Comparison of ENCODE assay signal across 17 mouse cellular contexts in the genomic region with DNA sequence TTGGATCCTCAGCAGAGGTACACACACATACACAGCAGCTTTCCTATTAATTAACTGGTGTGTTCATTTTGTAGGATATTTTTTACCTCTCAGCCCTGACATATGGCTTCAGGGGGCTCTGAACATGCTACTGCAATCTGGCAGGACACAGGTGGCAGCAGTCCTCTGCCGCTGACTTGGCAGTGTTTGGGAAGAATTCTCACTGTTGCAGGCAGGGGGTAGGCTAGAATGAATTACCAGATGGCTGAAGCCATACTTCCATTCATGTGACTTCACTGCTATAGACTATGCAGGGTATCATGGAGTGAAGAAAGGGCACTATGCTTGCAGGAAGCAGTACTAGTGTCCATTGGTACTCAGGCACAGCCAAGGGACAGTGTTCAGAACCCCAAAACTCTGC.
DNase-seq lines count a peak whose midpoint lies in the region; ATAC-seq and TF ChIP-seq lines count a peak whose summit lies in the region.
"Had no signal": no experiment of that assay in that cellular context is flagged by ENCODE, and none has a peak within 500 bp of the region (broad histone marks: within the 10 kb centered on the region; RNA-seq: fewer than 3 reads in every experiment).

No protein-coding gene starts in this region.

- no peak overlapping the region for H3K4me2 ChIP-seq in hindbrain, embryonic 15.5 days
- H3K4me2 ChIP-seq in hindbrain, embryonic 11.5 days (replicated peaks; ENCODE audit: low read depth, low read length) = no peak overlapping the region
- no peak overlapping the region for H3K4me2 ChIP-seq in forebrain, postnatal 0 days (ENCODE audit: low read depth)
- H3K4me2 ChIP-seq: heart, embryonic 11.5 days; limb, embryonic 13.5 days; midbrain, embryonic 15.5 days had no signal

- H3K9ac ChIP-seq in hindbrain, embryonic 15.5 days = no peak overlapping the region
- H3K9ac ChIP-seq in hindbrain, embryonic 11.5 days (ENCODE audit: low read depth, low read length) = no peak overlapping the region
- no peak overlapping the region for H3K9ac ChIP-seq in forebrain, postnatal 0 days
- H3K9ac ChIP-seq: limb, embryonic 13.5 days; liver, embryonic 14.5 days; midbrain, embryonic 15.5 days had no signal

- TF ChIP-seq CTCF in forebrain, postnatal 0 days (IDR thresholded peaks at IDR 0.05; ENCODE audit: low read depth) = no peak

- WGBS in hindbrain, embryonic 15.5 days = 27% methylated on average over 1 of the region's 1 CpGs
- WGBS in hindbrain, embryonic 11.5 days = 48% methylated on average over 1 of the region's 1 CpGs
- 58% methylated on average over 1 of the region's 1 CpGs for WGBS in forebrain, postnatal 0 days

- no peak overlapping the region for H3K4me3 ChIP-seq in hindbrain, embryonic 15.5 days
- no peak overlapping the region for H3K4me3 ChIP-seq in hindbrain, embryonic 11.5 days (ENCODE audit: low read depth, low read length)
- H3K4me3 ChIP-seq in forebrain, postnatal 0 days (ENCODE audit: low read depth, low read length) = no peak overlapping the region
- H3K4me3 ChIP-seq: erythroblast, embryonic 14.5 days; limb, embryonic 13.5 days; midbrain, embryonic 15.5 days had no signal

- no peaks in the 10 kb centered on the region for H3K4me1 ChIP-seq in hindbrain, embryonic 15.5 days (replicated peaks)
- no peaks in the 10 kb centered on the region for H3K4me1 ChIP-seq in hindbrain, embryonic 11.5 days (replicated peaks; ENCODE audit: control insufficient read depth, insufficient read depth, low read length)
- no peaks in the 10 kb centered on the region for H3K4me1 ChIP-seq in forebrain, postnatal 0 days (ENCODE audit: insufficient read depth)
- H3K4me1 ChIP-seq: limb, embryonic 13.5 days; midbrain, embryonic 15.5 days had no signal

- DNase-seq in hindbrain, embryonic 11.5 days (ENCODE audit: low spot score) = no peak
- DNase-seq in cerebellum, adult 11 months = peak; percentile 85
- DNase-seq in cerebellum, adult 8-10 months = peak; percentile 84
- DNase-seq in forebrain, postnatal 0 days = no peak
- DNase-seq in urinary bladder, postnatal 36 days (ENCODE audit: low spot score in 2 of 2) = no peak
- no peak for DNase-seq in kidney, postnatal 25 days
- DNase-seq: adrenal gland, postnatal 25 days; heart, postnatal 36 days; layer of hippocampus, adult 9-11 months; right cerebral cortex, adult 18-20 months had no signal

- ATAC-seq in hindbrain, embryonic 15.5 days (ENCODE audit: low FRiP score, low read depth) = peak; percentile 72
- ATAC-seq in hindbrain, embryonic 11.5 days (ENCODE audit: low FRiP score) = no peak
- peak; percentile 27; the same call in 1 of the 2 replicates for ATAC-seq in forebrain, postnatal 0 days
- ATAC-seq: intestine, embryonic 16.5 days; midbrain, embryonic 15.5 days had no signal

- no peaks in the 10 kb centered on the region for H3K9me3 ChIP-seq in hindbrain, embryonic 15.5 days
- no peaks in the 10 kb centered on the region for H3K9me3 ChIP-seq in hindbrain, embryonic 11.5 days (ENCODE audit: control insufficient read depth, low read length)
- no peaks in the 10 kb centered on the region for H3K9me3 ChIP-seq in forebrain, postnatal 0 days (ENCODE audit: low read length)
- H3K9me3 ChIP-seq: limb, embryonic 13.5 days; midbrain, embryonic 15.5 days had no signal

- H3K27me3 ChIP-seq in hindbrain, embryonic 15.5 days = no peaks in the 10 kb centered on the region
- no peaks in the 10 kb centered on the region for H3K27me3 ChIP-seq in hindbrain, embryonic 11.5 days (ENCODE audit: control insufficient read depth, insufficient read depth, low read length)
- no peaks in the 10 kb centered on the region for H3K27me3 ChIP-seq in forebrain, postnatal 0 days (ENCODE audit: insufficient read depth, low read length)
- H3K27me3 ChIP-seq: limb, embryonic 13.5 days; midbrain, embryonic 15.5 days had no signal

- H3K36me3 ChIP-seq in hindbrain, embryonic 15.5 days = no peaks in the 10 kb centered on the region
- H3K36me3 ChIP-seq in hindbrain, embryonic 11.5 days (ENCODE audit: control insufficient read depth, insufficient read depth, low read length) = no peaks in the 10 kb centered on the region
- no peaks in the 10 kb centered on the region for H3K36me3 ChIP-seq in forebrain, postnatal 0 days (ENCODE audit: insufficient read depth)
- H3K36me3 ChIP-seq: limb, embryonic 13.5 days; midbrain, embryonic 15.5 days had no signal

- H3K27ac ChIP-seq in hindbrain, embryonic 15.5 days (replicated peaks) = no peak overlapping the region
- H3K27ac ChIP-seq in hindbrain, embryonic 11.5 days (ENCODE audit: low read depth, low read length) = no peak overlapping the region
- H3K27ac ChIP-seq in forebrain, postnatal 0 days (ENCODE audit: low read depth, low read length) = no peak overlapping the region
- H3K27ac ChIP-seq: limb, embryonic 13.5 days; liver, embryonic 14.5 days; midbrain, embryonic 15.5 days had no signal

Comparison
In these comparisons a context has a peak if more than half of its experiments do, and no peak if none do; other contexts are left out.
1. DNase-seq: peak in cerebellum, adult 11 months (single experiment) and cerebellum, adult 8-10 months (single experiment); none in hindbrain, embryonic 11.5 days (single experiment), forebrain, postnatal 0 days (single experiment), urinary bladder, postnatal 36 days (0 of 2) and kidney, postnatal 25 days (0 of 2).